Mouse (Mus musculus) leukemia stem cell, adult 10-12 weeks (primary cell): ENCODE results near the gene Gm21885. TPM values are rescaled to one million over a fixed set of nuclear protein-coding genes. Genes with fewer than 3 reads are reported as not detected.

Experiments used
- polyA plus RNA-seq: library from polyadenylated mRNA; stranded (reverse); fragments of >175 nt; gene quantifications from 2 replicates; pipeline ENCODE4 v1.2.3, GENCODE M21; 2012; ENCODE audit warnings: low replicate concordance

Gene Gm21885
- not detected in 2 replicates for polyA plus RNA-seq

DNA sequence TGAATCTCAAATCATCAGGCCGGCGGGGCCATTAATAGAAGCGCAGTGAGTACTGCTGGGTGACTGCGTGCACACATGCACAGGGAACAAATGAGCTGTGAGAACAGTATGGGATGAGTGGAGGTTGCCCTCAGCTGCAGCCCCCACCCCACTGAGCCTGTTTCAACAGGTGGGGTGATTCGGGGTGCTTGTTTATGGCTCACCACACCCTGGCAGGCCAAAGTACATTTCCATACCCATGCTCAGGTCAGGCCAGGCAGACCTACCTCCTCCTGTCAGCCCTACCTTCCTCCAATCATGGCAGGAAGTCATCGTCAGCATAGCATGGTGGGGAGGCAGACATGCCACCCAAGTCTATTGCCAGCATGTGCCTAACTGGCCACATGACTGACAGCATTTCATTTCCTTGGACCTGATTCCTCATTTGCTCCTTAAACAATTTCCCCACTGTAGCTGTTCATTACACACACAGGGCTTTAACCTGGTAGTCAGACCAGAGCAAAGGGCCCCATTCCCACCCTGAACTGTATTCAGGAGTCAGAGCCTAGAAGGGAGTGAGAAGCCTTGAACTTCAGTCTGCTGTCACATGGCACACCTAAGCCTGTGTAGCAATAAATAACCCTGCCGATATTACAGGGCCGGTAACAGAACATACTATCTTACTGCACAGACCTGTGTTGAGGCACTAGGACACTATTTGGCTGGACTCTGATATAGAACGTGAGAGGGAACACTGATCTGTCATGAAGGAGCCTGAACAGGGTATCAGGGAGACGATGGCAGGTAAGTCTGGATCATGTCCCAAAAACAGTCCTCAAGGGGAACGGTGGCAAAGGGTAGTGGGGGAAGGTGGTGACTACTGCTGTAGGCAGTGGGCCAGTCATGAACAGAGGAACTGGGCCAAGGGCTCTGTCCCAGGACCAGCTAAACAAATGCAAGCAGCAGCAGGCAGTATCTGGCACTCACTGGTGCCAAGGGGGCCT is at the start of gene Gm21885:
Gene Gm21885, plus strand, starts transcription at position 675 of the 983 bp plus-strand sequence.

DNA sequence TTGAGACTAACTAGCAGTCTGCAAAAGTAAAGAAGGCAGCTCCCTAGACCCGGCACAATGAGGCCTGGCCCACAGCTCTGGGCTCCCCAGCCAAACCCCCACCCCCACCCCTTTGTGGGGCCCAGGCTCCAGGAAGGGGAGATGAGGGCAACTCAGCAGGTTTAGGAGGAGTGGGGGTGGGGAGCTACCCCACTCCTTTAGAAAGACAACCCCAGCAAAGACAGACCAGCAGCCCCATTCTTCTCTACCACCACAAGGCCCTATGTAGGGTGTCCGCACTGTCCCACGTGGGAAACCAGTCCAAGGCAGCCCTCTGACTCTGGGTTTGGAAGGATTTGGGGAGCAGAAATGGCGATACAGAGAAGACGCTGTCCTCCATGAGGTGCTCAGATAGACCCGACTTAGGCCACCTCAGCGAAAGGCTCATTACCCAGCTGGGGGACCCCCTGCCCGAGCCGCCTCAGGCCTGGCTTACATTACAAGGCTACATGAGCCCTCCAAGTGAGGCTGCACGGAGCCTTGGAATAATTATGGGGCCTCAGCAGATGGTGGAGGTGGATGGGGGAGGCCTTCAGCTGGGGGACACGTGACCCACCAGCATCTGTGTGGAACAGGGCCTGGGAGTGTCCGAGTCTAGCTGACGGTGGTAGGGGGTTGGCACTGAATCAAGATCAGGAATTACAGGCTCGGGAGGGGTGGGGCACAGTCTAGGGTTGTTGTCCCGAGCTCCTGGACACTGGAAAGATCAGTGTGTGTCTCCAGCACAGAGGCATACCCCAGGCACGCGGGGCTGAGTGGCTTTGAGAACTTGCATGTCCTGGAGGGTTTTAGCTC is 35.5 kb upstream of the Gm21885 start, which contains the start of gene Wfikkn2:
Gene Wfikkn2, minus strand, starts transcription at position 51 of the 834 bp plus-strand sequence.

DNA sequence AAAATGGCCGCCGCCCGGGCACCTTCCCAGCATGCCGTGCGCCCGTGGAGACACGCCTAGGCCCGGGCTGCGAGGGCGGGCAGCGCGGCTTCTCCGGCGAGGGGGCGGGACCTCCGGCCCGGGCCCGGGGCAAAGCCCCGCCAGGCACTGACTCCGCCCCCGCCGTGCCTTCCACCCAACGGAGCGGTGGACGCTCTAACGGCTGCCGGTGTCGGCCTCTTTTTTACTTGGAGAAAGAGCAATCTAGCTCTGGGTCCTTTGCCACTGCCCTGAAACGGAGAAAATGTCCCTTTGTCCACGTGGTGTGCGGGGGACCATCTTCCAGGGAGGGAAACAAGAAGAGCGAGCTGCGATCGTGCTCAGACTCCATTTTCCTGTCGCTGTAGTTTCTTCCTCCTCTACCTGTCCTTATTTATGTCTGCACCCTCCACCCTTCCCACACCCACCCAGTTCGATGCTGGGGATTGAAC is 40.3 kb downstream of the Gm21885 start, which contains the start of gene Luc7l3:
Gene Luc7l3, minus strand, starts transcription at position 58 of the 470 bp plus-strand sequence.

DNA sequence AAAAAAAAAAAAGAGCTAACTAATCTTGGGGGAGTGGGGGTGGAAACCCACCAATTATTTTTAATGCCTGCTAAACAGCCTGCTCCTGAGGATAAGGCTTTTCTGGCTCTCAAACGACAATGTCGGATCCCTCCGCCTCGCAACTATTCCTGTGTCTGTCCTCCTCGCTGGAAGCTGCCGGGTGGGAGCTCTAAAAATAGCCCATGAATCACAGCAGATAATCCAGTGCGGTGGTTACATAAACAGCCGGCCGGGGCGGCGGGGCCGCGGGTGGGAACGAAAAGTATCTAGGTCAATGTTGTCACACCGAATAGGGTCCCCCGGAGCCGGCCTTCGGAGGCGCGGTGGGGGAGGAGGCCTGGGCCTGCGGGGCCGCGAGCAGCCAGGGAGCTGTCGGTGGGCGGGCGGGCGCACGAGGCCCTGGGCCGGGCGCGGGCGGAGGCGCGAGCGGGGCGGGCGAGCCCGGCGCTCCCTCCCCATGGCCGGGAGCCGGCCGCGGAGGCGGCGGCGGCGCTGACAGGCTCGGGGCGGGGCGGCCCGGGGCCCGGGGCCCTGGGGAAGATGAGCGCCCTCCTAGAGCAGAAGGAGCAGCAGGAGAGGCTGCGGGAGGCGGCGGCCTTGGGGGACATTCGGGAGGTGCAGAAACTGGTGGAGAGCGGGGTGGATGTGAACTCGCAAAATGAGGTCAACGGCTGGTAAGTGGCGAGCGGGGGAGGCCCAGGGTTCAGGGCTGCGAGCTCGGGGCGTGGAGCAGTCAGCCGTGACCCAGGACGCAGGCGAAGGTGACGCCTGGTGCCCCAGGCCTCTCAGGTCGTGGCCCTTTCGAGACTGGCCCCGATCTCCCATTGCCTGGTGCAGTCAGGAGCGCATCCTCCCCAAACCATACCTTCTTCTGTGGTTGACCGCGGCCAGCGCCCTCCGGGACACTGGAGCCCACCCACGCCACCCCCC is 46.3 kb downstream of the Gm21885 start, which contains the start of gene Ankrd40:
Gene Ankrd40, plus strand, starts transcription at position 309 of the 951 bp plus-strand sequence.

Other genes with a start within 250 kb of the Gm21885 start
- gene Tob1, start 70.4 kb upstream of the Gm21885 start, polyA plus RNA-seq = 12.1 and 24.4 TPM in 2 replicates
- 0.14 and 0.46 TPM in 2 replicates for gene Wfikkn2, start 35.9 kb upstream of the Gm21885 start, polyA plus RNA-seq
- gene Luc7l3, start 40.1 kb downstream of the Gm21885 start, polyA plus RNA-seq = 6.1 and 22.5 TPM in 2 replicates
- 36.3 and 54.4 TPM in 2 replicates for gene Ankrd40, start 46.1 kb downstream of the Gm21885 start, polyA plus RNA-seq
- gene Abcc3, start 111.1 kb downstream of the Gm21885 start, polyA plus RNA-seq = 2.4 and 6.9 TPM in 2 replicates
- 10.0 and 13.3 TPM in 2 replicates for gene Cacna1g, start 192.3 kb downstream of the Gm21885 start, polyA plus RNA-seq
- gene Spata20, start 204.3 kb downstream of the Gm21885 start, polyA plus RNA-seq = not detected in 2 replicates
- gene Epn3, start 218.1 kb downstream of the Gm21885 start, polyA plus RNA-seq = not detected in 2 replicates
- gene Mycbpap, start 239.9 kb downstream of the Gm21885 start, polyA plus RNA-seq = not detected in 2 replicates